Mouse (Mus musculus) liver, embryonic 14.5 days (tissue): ENCODE measurements at regions not wholly inside any gene's neighbourhood (a gene's known extent, or its start where the extent isn't known, plus 50 kb on each side); places are given as distances from the start of the nearest gene placed in this dataset.

Experiments used
- ATAC-seq: fragments of 200-750 bp; cut with Nextera tagmentation; 2 replicates; pipeline ENCODE4 v1.8.0; 2017; ENCODE audit warnings: moderate number of reproducible peaks, mild to moderate bottlenecking, moderate library complexity; ENCODE audit not compliant: insufficient read depth
- DNase-seq, 3 experiments: peaks; one replicate each; pipeline ENCODE4 v3.0.0-alpha.2; 2012 to 2013; ENCODE audit warnings: low read depth in 3 of 3, low spot score in 3 of 3
- H3K27ac ChIP-seq: fragments of 300-500 bp; sonication (generic); 2 replicates; pipeline ENCODE4 v1.5.1; 2014; ENCODE audit warnings: moderate library complexity, mild to moderate bottlenecking, control low read depth, inconsistent platforms
- H3K27me3 ChIP-seq: fragments of 300-500 bp; sonication (generic); 2 replicates; pipeline ENCODE4 v1.6.1; 2014; ENCODE audit warnings: mild to moderate bottlenecking, low read length, moderate library complexity; ENCODE audit not compliant: control insufficient read depth, insufficient read depth
- H3K36me3 ChIP-seq: fragments of 300-500 bp; sonication (generic); replicated peaks from 2 replicates; pipeline ENCODE4 v1.6.1; 2014; ENCODE audit warnings: low read depth; ENCODE audit not compliant: control insufficient read depth, insufficient read depth
- H3K4me1 ChIP-seq, 2 experiments: fragments of 200-500 bp in 1 of 2; fragments of 300-500 bp in 1 of 2; sonication (generic) in 1 of 2; replicated peaks; 2 replicates each; pipeline ENCODE4 v1.6.1; 2012 to 2014; ENCODE audit warnings: antibody characterized with exemption in 1 of 2, inconsistent platforms in 1 of 2, low read length in 1 of 2; ENCODE audit not compliant: control insufficient read depth in 2 of 2, insufficient read depth in 2 of 2
- H3K4me2 ChIP-seq: fragments of 300-500 bp; sonication (generic); 2 replicates; pipeline ENCODE4 v1.6.1; 2014; ENCODE audit warnings: low read depth, mild to moderate bottlenecking, control low read depth, moderate library complexity
- H3K4me3 ChIP-seq, 2 experiments: fragments of 200-500 bp in 1 of 2; fragments of 300-500 bp in 1 of 2; sonication (generic) in 1 of 2; 2 replicates each; pipeline ENCODE4 v1.5.1; 2012 to 2014; ENCODE audit warnings: low read depth in 2 of 2, low read length in 2 of 2, mild to moderate bottlenecking in 2 of 2, control low read depth in 1 of 2, inconsistent platforms in 1 of 2, moderate library complexity in 1 of 2; ENCODE audit not compliant: insufficient read depth in 1 of 2
- H3K9ac ChIP-seq: fragments of 300-500 bp; sonication (generic); replicated peaks from 2 replicates; pipeline ENCODE4 v1.6.1; 2014; ENCODE audit warnings: mild to moderate bottlenecking, control low read depth, moderate library complexity
- H3K9me3 ChIP-seq: fragments of 300-500 bp; sonication (generic); 2 replicates; pipeline ENCODE4 v1.6.1; 2016; ENCODE audit warnings: low read length, mixed read lengths; ENCODE audit not compliant: control insufficient read depth
- CTCF ChIP-seq: IDR thresholded peaks from 2 replicates; pipeline ENCODE4 v1.5.1; 2016; ENCODE audit warnings: antibody characterized with exemption, low read depth, control low read depth
- EP300 ChIP-seq: IDR thresholded peaks from 2 replicates; pipeline ENCODE4 v1.6.1; 2016; ENCODE audit warnings: antibody characterized with exemption, low read depth
- WGBS: fragments of 180-500 bp; shearing (Covaris S2); extraction: QIAGEN DNeasy Blood & Tissue Kit; methylation state at CpG from one replicate; pipeline ENCODE4 v1.1.7; 2014; ENCODE audit not compliant: insufficient replicate concordance; 5-methylcytosine and 5-hydroxymethylcytosine counted together

DNA sequence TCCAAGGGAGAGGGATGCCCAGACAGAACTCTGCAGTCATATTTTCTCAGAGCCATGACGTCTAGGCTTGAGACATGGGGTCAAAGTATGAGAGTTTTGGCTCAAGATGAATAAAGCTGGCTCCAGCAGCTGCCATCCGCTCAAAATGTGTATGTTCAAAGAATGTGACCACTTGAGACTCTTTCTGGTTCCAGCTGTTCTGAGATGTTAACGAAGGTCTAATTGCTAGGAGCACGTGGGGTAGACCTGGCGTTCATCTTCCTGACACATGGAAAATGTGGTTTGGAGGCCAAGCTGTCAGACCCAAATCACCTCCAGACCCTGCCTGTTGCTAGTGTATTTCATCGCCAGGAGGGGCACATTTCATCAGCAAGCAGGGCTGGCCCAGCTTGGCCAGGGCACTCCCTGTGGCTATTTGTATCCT is 58.9 kb upstream of the Ankrd1 start:
- no peak overlapping the region for H3K9ac ChIP-seq
- H3K4me2 ChIP-seq, result no peak overlapping the region
- no peak overlapping the region for H3K4me3 ChIP-seq
- no peak for ATAC-seq
- H3K27ac ChIP-seq, result no peak overlapping the region
- WGBS, result 59% methylated on average over 6 of the region's 6 CpGs
- no peak for DNase-seq
- H3K36me3 ChIP-seq, result no peaks in the 10 kb centered on the region
- no peaks in the 10 kb centered on the region for H3K27me3 ChIP-seq
- H3K4me1 ChIP-seq, result no peaks in the 10 kb centered on the region
- TF ChIP-seq CTCF (no peak), EP300 (no peak)
- H3K9me3 ChIP-seq, result no peaks in the 10 kb centered on the region

DNA sequence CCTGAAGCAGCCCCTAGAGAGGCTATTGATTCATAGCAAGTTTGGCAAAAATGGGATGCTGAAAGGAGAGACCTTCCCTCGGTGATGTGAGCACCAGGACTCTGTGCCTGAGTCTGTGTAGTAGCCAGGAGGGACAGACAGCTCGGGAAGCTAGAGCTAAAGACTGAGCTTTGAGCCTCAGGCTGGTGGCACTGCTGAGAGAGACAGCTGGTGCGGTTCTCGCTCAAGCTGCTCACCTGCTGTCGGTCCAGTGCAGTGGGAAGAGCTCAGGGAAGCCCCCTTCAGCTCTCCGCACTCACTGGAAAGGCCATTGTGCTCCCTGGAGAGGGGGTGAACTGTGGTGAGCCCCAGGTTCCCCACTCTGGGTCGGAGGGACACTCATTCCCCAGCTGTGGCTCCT is 60.4 kb upstream of the Ankrd1 start:
- Histone ChIP-seq H3K4me2 (no peak overlapping the region), H3K4me3 (no peak overlapping the region), H3K27me3 (no peaks in the 10 kb centered on the region), H3K27ac (no peak overlapping the region), H3K9me3 (no peaks in the 10 kb centered on the region), H3K9ac (no peak overlapping the region), H3K4me1 (no peaks in the 10 kb centered on the region), H3K36me3 (no peaks in the 10 kb centered on the region)
- WGBS, result 54% methylated on average over 7 of the region's 7 CpGs
- no peak for DNase-seq
- ATAC-seq, result no peak
- TF ChIP-seq EP300 (no peak), CTCF (no peak)

DNA sequence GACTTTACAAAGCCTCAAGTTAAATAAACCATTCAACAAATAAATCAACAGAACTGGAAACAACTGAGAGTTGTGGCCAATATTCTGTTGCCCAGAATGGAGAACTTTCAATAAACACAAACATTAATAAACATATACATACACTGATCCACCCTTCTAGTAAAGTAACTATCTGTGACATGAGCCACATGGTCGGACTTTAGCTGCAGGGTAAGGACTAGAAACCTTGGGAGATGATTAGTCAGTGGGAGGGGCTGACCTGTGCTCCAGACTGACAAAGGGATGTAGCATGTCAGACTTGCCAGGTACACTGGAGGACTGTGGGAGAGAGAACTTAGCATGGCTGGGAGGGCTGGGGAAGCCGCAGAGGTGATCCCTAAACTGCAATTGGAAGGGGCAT is 61.6 kb upstream of the Ankrd1 start:
- Histone ChIP-seq H3K9me3 (no peaks in the 10 kb centered on the region), H3K4me3 (no peak overlapping the region), H3K4me2 (no peak overlapping the region), H3K4me1 (no peaks in the 10 kb centered on the region), H3K27ac (no peak overlapping the region), H3K27me3 (no peaks in the 10 kb centered on the region), H3K36me3 (no peaks in the 10 kb centered on the region), H3K9ac (no peak overlapping the region)
- no peak for DNase-seq
- ATAC-seq, result no peak
- WGBS, result 43% methylated on average over 2 of the region's 2 CpGs
- no peak for TF ChIP-seq CTCF

DNA sequence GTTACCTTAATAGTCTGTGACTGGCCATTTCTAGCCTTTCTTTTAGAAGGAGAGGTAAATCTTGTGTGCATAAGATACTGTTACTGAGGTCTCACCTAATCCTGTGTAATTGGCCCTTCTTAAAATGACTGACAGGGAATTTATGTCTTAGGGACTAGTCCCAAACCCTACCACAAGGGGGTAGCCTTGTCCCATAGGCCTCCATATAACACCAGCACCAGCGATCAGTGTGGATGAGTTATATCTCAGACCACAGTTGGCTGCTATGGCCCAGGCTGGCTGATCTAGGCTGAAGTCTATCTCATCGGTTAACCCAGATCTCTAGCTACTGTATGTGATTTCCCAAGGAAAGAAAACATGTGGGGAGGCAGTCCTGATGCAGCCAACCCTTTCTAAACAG is 63.2 kb upstream of the Ankrd1 start:
- Histone ChIP-seq H3K4me2 (no peak overlapping the region), H3K27ac (no peak overlapping the region), H3K9me3 (no peaks in the 10 kb centered on the region), H3K4me1 (no peaks in the 10 kb centered on the region), H3K36me3 (no peaks in the 10 kb centered on the region), H3K27me3 (no peaks in the 10 kb centered on the region), H3K9ac (no peak overlapping the region), H3K4me3 (no peak overlapping the region)
- no peak for ATAC-seq
- 5% methylated on average over 2 of the region's 2 CpGs for WGBS
- TF ChIP-seq CTCF (peak; percentile 78), EP300 (no peak)
- peak; percentile 22 to 32 (median 30) for DNase-seq

DNA sequence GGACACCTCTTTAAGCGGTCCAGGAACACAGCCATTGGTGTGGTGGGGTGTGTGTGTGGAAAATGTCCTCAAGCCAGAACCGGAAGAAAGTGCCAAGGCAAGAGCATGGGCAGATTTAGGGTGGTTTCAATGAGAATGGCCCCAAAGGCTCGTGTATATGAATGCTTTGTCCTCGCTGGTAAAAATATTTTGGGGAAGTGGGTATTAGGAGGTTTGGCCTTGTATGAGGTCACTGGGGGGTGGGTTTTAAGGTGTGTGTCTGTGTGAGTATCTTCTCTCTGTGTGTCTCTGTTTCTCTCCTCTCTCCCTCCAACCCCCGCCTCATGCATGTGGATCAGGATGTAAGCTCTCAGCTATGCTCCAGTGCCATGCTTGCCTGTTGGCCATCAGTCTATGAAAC is 69.8 kb upstream of the Ankrd1 start:
- no peaks in the 10 kb centered on the region for H3K27me3 ChIP-seq
- H3K9ac ChIP-seq, result no peak overlapping the region
- ATAC-seq (no peak), DNase-seq (no peak)
- H3K9me3 ChIP-seq, result no peaks in the 10 kb centered on the region
- no peak for TF ChIP-seq CTCF
- TF ChIP-seq EP300, result no peak
- 42% methylated on average over 5 of the region's 5 CpGs for WGBS
- peaks cover 0 to 4% of the 10 kb centered on the region in 2 experiments; a peak in 1 of 4 replicates for H3K4me1 ChIP-seq
- no peaks in the 10 kb centered on the region for H3K36me3 ChIP-seq
- no peak overlapping the region for H3K4me3 ChIP-seq
- H3K4me2 ChIP-seq, result no peak overlapping the region
- H3K27ac ChIP-seq, result no peak overlapping the region

DNA sequence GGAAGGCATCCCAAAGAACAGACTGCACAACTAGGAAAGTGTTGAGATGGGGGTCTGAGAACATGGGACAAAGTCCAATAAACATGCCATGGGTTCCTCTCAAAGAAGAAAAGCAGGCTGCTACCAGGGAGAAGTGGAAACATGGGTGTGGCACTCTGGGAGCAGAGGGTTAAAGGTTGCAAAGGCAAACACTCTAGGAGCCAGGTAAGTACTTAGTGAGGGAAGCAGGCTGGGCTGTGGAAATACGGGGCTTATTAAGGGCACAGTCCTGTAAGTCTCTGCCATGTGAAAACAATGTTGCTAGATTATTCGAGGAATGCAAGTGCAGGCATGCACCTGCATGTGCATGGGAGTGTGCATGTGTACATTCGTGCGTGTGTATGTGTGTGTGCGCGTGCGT is 71.7 kb upstream of the Ankrd1 start:
- WGBS, result 83% methylated on average over 7 of the region's 7 CpGs
- Histone ChIP-seq H3K9me3 (no peaks in the 10 kb centered on the region), H3K4me2 (no peak overlapping the region), H3K4me3 (no peak overlapping the region), H3K27ac (no peak overlapping the region), H3K36me3 (no peaks in the 10 kb centered on the region), H3K4me1 (peaks cover 0 to 4% of the 10 kb centered on the region in 2 experiments; a peak in 1 of 4 replicates), H3K9ac (no peak overlapping the region), H3K27me3 (no peaks in the 10 kb centered on the region)
- no peak for TF ChIP-seq CTCF
- no peak for TF ChIP-seq EP300
- ATAC-seq, result no peak
- DNase-seq, result no peak
